Mouse (Mus musculus) brain, embryonic 14.5 days (tissue): ENCODE measurements around the gene Ptch2.

Experiments
- CTCF ChIP-seq: fragments of 200-500 bp; IDR thresholded peaks from 2 replicates; pipeline ENCODE4 v1.5.1; 2012; ENCODE audit warnings: inconsistent platforms, mild to moderate bottlenecking, moderate library complexity, borderline replicate concordance; ENCODE audit not compliant: insufficient read depth, insufficient read length; ENCODE audit errors: extremely low read depth
- POLR2A ChIP-seq: fragments of 200-500 bp; IDR thresholded peaks from 2 replicates; pipeline ENCODE4 v1.6.1; 2012; ENCODE audit warnings: mild to moderate bottlenecking, inconsistent platforms, borderline replicate concordance; ENCODE audit not compliant: poor library complexity, insufficient read depth, insufficient read length, severe bottlenecking; ENCODE audit errors: extremely low read depth

GRCm38 (mm10) chr4:117100036-117100435 is 4.2 kb downstream of the Ptch2 start:
- TF ChIP-seq CTCF (no peak), POLR2A (no peak)
